Mouse (Mus musculus): ENCODE data around the gene Pramel7.

GRCm38 (mm10) chr2:87531496-87531895, 34.6 kb upstream of the Pramel7 start, which contains the start of gene Olfr153:
- no peak for TF ChIP-seq CTCF (conservative IDR thresholded peaks at IDR 0.05; ENCODE audit: insufficient read depth, insufficient read length, low read depth, low read length)
- TF ChIP-seq POLR2A (IDR thresholded peaks at IDR 0.05; ENCODE audit: low read depth, low read length), result no peak
